Mouse (Mus musculus) cerebellum, adult 2 months (tissue): ENCODE measurements around the gene Ube3c. TPM values are rescaled to one million over a fixed set of nuclear protein-coding genes. Genes with fewer than 3 reads are reported as not detected.
"Not testable (repeated sequence)": the region's sequence is repeated elsewhere in the genome, so short reads cannot be mapped to it uniquely, and the experiment has no call there.

ENCODE experiments used
- DNase-seq, 2 experiments: peaks; one replicate each; pipeline ENCODE4 v3.0.0; 2021
- H3K27ac ChIP-seq: fragments of 200-500 bp; 2 replicates; pipeline ENCODE4 v1.5.1; 2012; ENCODE audit warnings: low read length, control low read depth, inconsistent platforms; ENCODE audit not compliant: insufficient read depth
- H3K27me3 ChIP-seq: fragments of 200-500 bp; 2 replicates; pipeline ENCODE4 v1.6.1; 2012; ENCODE audit warnings: inconsistent platforms, mild to moderate bottlenecking, low read length, moderate library complexity; ENCODE audit not compliant: control insufficient read depth, insufficient read depth
- H3K4me1 ChIP-seq: fragments of 200-500 bp; 2 replicates; pipeline ENCODE4 v1.6.1; 2011; ENCODE audit warnings: low read length; ENCODE audit not compliant: control insufficient read depth, insufficient read depth
- H3K4me3 ChIP-seq: fragments of 200-500 bp; replicated peaks from 2 replicates; pipeline ENCODE3; 2011; ENCODE audit warnings: mild to moderate bottlenecking, low read depth, low read length, control low read depth; ENCODE audit not compliant: insufficient read depth
- CTCF ChIP-seq: fragments of 200-500 bp; IDR thresholded peaks from 2 replicates; pipeline ENCODE4 v1.5.1; 2011; ENCODE audit warnings: low read depth, mild to moderate bottlenecking, control low read depth, low read length, moderate library complexity, borderline replicate concordance; ENCODE audit not compliant: insufficient read depth
- POLR2A ChIP-seq: fragments of 200-500 bp; IDR thresholded peaks from 2 replicates; pipeline ENCODE4 v1.6.1; 2011; ENCODE audit warnings: low read length, control low read depth, borderline replicate concordance; ENCODE audit not compliant: insufficient read depth
- WGBS: fragments of 180-500 bp; shearing (Covaris S2); methylation state at CpG from one replicate; pipeline ENCODE4 v1.1.7; 2018; 5-methylcytosine and 5-hydroxymethylcytosine counted together
- polyA plus RNA-seq: library from polyadenylated mRNA; depleted of rRNA; stranded (reverse); fragments of >200 nt; gene quantifications from 2 replicates; pipeline ENCODE4 v1.2.3, GENCODE M21; 2012

The Ube3c gene
- polyA plus RNA-seq, 1 experiment: 40.0 TPM

DNA sequence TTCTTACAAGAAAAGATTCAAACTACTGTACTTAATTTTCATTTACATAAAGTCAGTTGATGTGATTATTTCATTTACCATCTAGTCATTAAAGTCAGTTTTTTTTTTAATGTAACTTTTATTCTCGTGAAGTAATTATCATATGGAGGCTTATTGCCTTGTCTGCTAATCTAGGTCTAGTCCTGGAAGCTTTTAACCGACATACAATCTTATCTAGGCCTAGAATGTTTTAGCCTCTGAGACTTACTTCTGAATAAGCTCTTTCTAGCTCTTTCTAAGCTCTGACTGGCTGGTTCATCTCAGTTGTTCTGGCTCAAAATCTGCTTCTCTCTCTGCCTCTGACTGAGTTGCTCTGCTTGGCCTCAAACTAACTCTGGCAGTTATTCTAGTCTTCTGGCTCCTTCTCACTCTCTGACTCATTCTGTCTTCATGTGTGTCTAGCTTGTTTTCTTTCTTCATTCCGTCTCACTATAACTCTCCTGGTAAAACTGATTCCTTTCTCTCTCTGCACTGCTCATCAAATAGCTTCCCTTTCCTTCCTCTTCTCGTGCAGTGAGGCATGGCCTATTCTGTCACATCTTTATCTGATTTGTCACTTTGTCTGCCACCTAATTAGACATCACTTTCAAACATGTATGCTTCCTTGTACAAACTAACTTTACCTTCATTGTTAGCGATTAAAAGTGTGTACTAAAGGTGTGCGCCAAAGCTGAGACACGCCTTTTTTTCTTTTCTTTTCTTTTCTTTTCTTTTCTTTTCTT is 72.3 kb downstream of the Ube3c start:
- TF ChIP-seq POLR2A (no peak), CTCF (no peak)
- 85% methylated on average over 7 of the region's 7 CpGs for WGBS
- Histone ChIP-seq H3K4me1 (no peaks in the 10 kb centered on the region), H3K27me3 (no peaks in the 10 kb centered on the region), H3K27ac (no peak overlapping the region), H3K4me3 (no peak overlapping the region)
- DNase-seq: no peak

DNA sequence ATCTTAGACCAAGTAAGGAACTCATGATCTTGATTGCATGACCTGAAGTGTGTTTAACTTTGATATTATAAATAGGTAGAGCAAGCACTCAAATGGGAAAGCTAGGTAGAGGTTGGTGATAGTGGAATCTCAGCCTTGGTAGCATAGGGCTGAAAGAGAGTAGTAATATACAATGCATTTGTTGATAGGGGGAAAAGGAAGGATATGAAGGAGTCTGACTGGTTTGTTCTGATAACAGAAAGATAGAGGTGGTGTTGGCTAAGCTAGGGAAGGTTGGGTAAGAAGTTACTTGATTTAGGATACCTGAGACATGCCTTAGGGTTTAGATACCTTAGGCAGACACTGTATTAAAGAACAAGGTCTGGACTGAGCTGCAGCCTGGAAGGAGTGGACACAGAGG is 82.7 kb downstream of the Ube3c start:
- H3K4me3 ChIP-seq: no peak overlapping the region
- no peak for TF ChIP-seq POLR2A
- TF ChIP-seq CTCF: no peak
- no peaks in the 10 kb centered on the region for H3K4me1 ChIP-seq
- DNase-seq: no peak
- H3K27me3 ChIP-seq: no peaks in the 10 kb centered on the region
- no peak overlapping the region for H3K27ac ChIP-seq

DNA sequence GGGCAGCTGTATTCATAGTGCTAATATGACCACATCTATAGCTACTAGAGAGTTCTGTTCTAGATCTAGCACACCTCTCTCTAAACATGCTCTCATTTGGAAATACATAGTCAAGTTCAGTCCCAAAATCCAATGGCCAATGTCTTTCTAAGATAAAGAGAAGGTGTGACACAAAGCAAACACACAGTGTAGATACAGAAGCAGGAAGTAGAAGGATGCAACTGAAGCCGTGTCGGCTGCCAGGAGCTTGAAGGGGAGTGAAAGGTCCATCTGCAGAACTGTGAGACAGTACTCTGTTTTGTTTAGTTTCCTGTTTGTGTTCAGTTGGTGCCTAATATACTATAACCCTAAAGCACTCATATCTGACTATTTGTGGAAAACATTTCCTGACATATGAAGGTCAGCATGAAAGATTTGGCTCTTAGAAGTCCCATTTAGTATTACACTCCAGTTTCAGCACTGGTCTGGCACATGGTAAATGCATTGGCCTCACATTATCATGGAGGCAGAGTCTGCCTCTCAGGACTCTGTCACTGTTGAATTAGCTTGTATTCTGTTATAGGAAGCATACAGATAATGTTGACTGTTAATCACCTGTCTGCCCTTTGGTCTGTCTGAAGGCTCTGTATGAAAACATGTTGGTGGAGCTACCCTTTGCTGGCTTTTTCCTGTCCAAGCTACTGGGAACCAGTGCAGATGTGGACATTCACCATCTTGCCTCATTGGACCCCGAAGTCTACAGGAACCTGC is 88.7 kb downstream of the Ube3c start:
- WGBS: 90% methylated on average over 3 of the region's 3 CpGs
- no peak for TF ChIP-seq POLR2A
- TF ChIP-seq CTCF: no peak
- no peak overlapping the region for H3K4me3 ChIP-seq
- no peak overlapping the region for H3K27ac ChIP-seq
- no peaks in the 10 kb centered on the region for H3K27me3 ChIP-seq
- no peak for DNase-seq
- no peaks in the 10 kb centered on the region for H3K4me1 ChIP-seq

DNA sequence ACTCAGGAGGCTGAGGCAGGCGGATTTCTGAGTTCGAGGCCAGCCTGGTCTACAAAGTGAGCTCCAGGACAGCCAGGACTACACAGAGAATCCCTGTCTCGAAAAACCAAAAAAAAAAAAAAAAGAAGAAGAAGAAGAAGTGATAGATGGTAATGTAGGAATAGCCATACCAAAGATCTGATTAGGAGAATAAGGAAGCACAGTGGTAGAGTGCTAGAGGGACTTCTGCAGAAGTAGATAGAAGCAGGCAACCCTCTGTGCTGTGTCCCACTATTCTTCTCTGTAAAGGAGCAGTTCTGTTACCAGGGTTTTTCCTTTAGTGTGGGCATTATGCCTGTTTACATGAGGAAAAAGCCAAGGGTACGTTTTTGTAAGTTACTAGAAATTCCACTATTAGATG is 92.2 kb downstream of the Ube3c start:
- WGBS: 93% methylated on average over 4 of the region's 4 CpGs
- DNase-seq, H3K27ac ChIP-seq, H3K4me3 ChIP-seq, H3K4me1 ChIP-seq, H3K27me3 ChIP-seq: not testable (repeated sequence)

DNA sequence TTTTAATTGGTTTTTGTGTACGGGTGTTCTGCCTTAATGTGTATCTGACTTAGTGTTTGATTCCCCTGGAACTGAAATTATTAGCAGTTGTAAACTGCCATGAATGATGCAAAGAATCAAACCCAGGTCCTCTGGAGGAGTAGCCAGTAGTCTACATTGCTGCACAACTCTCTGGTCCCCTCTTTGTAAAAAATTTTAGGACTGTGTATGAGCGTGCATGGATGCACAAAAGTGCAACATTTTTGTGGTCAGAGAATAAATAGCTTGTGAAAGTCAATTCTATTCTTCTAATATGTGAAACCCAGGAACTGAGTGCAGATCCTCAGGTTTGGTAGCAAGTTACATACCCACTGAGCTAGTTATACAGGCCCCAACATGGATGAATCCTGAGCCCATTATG is 96.3 kb downstream of the Ube3c start:
- 97% methylated on average over 2 of the region's 2 CpGs for WGBS
- DNase-seq: no peak
- Histone ChIP-seq H3K4me1 (no peaks in the 10 kb centered on the region), H3K4me3 (no peak overlapping the region), H3K27me3 (no peaks in the 10 kb centered on the region), H3K27ac (no peak overlapping the region)
- TF ChIP-seq CTCF (no peak), POLR2A (no peak)

DNA sequence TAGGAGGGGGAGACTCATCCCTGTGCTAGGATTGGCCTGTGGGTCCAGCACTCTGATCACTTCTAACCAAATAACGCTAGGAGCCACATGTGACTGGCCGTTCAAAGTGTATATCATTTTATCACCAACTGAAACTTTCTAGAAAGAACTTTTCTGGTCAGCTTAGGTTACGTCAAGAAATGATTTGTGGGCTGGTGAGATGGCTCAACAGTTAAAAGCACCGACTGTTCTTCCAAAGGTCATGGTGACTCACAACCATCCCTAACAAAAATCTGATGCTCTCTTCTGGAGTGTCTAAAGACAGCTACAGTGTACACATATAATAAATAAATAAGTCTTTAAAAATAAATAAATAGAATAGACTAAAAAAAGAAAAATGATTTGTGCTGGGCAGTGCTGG is 103.5 kb downstream of the Ube3c start:
- WGBS: 96% methylated on average over 4 of the region's 4 CpGs
- H3K4me3 ChIP-seq: no peak overlapping the region
- DNase-seq: no peak
- no peak for TF ChIP-seq POLR2A
- TF ChIP-seq CTCF: no peak
- no peaks in the 10 kb centered on the region for H3K27me3 ChIP-seq
- no peak overlapping the region for H3K27ac ChIP-seq
- H3K4me1 ChIP-seq: no peaks in the 10 kb centered on the region

DNA sequence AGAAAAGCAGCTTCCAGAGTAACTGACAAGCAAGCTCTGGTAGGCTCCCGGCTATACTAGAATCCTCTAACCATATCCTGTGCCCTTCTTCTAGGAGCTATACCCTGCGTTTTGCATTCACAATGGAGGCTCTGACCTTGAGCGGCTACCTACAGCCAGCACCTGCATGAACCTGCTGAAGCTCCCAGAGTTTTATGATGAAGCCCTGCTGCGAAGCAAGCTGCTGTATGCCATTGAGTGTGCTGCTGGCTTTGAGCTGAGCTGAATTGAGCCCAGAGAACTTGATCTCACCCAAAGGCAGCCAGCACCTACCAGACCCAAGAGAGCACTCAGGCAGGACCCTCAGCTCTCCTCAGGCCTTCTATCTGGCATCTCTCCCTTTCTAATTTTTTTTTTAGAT is 105.3 kb downstream of the Ube3c start:
- Histone ChIP-seq H3K27me3 (no peaks in the 10 kb centered on the region), H3K27ac (no peak overlapping the region), H3K4me3 (no peak overlapping the region), H3K4me1 (no peaks in the 10 kb centered on the region)
- no peak for DNase-seq
- 95% methylated on average over 4 of the region's 4 CpGs for WGBS
- TF ChIP-seq CTCF: no peak
- TF ChIP-seq POLR2A: no peak

DNA sequence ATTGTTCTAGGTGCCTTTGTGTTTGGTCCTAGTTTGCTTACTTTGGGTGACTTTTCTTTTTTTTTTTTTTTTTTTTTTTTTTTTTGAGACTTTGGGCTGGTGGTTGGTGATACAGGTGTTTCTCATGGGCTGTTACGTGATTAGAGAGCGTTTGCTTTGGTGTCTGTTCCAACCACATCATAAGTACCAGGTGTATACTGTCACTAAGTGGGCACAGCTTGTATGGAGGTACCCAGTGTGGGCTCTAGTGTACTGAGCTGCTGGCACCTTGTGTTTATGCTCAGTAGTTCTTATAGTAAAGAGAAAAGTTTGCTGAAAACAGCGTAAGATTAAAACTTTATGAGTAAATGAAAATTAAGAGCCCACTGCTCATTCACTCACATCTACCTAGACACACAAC is 107.4 kb downstream of the Ube3c start:
- Histone ChIP-seq H3K27me3 (no peaks in the 10 kb centered on the region), H3K27ac (no peak overlapping the region), H3K4me1 (no peaks in the 10 kb centered on the region), H3K4me3 (no peak overlapping the region)
- 97% methylated on average over 3 of the region's 3 CpGs for WGBS
- no peak for TF ChIP-seq POLR2A
- no peak for TF ChIP-seq CTCF
- DNase-seq: no peak
